Mouse (Mus musculus) liver, embryonic 16.5 days (tissue): Measurements from ENCODE around the gene Cacna2d1. TPM values are rescaled to one million over a fixed set of nuclear protein-coding genes. Genes with fewer than 3 reads are reported as not detected.

Experiments
- ATAC-seq: fragments of 200-750 bp; cut with Nextera tagmentation; 2 replicates; pipeline ENCODE4 v1.8.0; 2017; ENCODE audit warnings: low read depth, mild to moderate bottlenecking, moderate number of reproducible peaks, moderate library complexity
- H3K27ac ChIP-seq: fragments of 300-500 bp; sonication (generic); 2 replicates; pipeline ENCODE4 v1.5.1; 2014; ENCODE audit warnings: mild to moderate bottlenecking, low read length
- H3K27me3 ChIP-seq: fragments of 300-500 bp; sonication (generic); 2 replicates; pipeline ENCODE4 v1.6.1; 2014; ENCODE audit warnings: low read depth, low read length, mixed read lengths; ENCODE audit not compliant: control insufficient read depth, insufficient read depth
- H3K36me3 ChIP-seq: fragments of 300-500 bp; sonication (generic); 2 replicates; pipeline ENCODE4 v1.6.1; 2014; ENCODE audit warnings: mild to moderate bottlenecking; ENCODE audit not compliant: control insufficient read depth, insufficient read depth
- H3K4me1 ChIP-seq: fragments of 300-500 bp; sonication (generic); 2 replicates; pipeline ENCODE4 v1.6.1; 2014; ENCODE audit warnings: low read depth, low read length, mixed read lengths; ENCODE audit not compliant: control insufficient read depth
- H3K4me2 ChIP-seq: fragments of 300-500 bp; sonication (generic); 2 replicates; pipeline ENCODE4 v1.6.1; 2014; ENCODE audit warnings: low read depth, low read length, mixed read lengths
- H3K4me3 ChIP-seq: fragments of 300-500 bp; sonication (generic); 2 replicates; pipeline ENCODE4 v1.5.1; 2014; ENCODE audit warnings: low read depth, mild to moderate bottlenecking, low read length
- H3K9ac ChIP-seq: fragments of 300-500 bp; sonication (generic); 2 replicates; pipeline ENCODE4 v1.6.1; 2014; ENCODE audit warnings: low read depth, low read length
- H3K9me3 ChIP-seq: fragments of 300-500 bp; sonication (generic); replicated peaks from 2 replicates; pipeline ENCODE4 v1.6.1; 2016; ENCODE audit warnings: low read length; ENCODE audit not compliant: control insufficient read depth
- WGBS: fragments of 180-500 bp; shearing (Covaris S2); extraction: QIAGEN DNeasy Blood & Tissue Kit; methylation state at CpG from one replicate; pipeline ENCODE4 v1.1.7; 2014; ENCODE audit not compliant: insufficient replicate concordance; 5-methylcytosine and 5-hydroxymethylcytosine counted together
- polyA plus RNA-seq: library from polyadenylated mRNA; unstranded; fragments of >200 nt; fragmentation: Nextera tagmentation; extraction: Ambion mirVana; gene quantifications from 2 replicates; pipeline ENCODE4 v1.2.1, GENCODE M21; 2015

Cacna2d1 gene
- polyA plus RNA-seq, 1 experiment from 2014 or later = 0.53 TPM

GRCm38 (mm10) chr5:16028881-16029280 lies 94.4 kb downstream of the Cacna2d1 start:
- ATAC-seq = no peak
- no peak overlapping the region for H3K4me3 ChIP-seq
- no peak overlapping the region for H3K9ac ChIP-seq
- H3K9me3 ChIP-seq = no peaks in the 10 kb centered on the region
- no peaks in the 10 kb centered on the region for H3K4me1 ChIP-seq
- H3K36me3 ChIP-seq = no peaks in the 10 kb centered on the region
- no peak overlapping the region for H3K4me2 ChIP-seq
- WGBS = 73% methylated on average over 6 of the region's 6 CpGs
- H3K27ac ChIP-seq = no peak overlapping the region
- H3K27me3 ChIP-seq = no peaks in the 10 kb centered on the region

- Histone ChIP-seq H3K27me3 (no peaks in the 10 kb centered on the region), H3K36me3 (no peaks in the 10 kb centered on the region), H3K9me3 (no peaks in the 10 kb centered on the region), H3K27ac (no peak overlapping the region), H3K4me2 (no peak overlapping the region), H3K4me1 (no peaks in the 10 kb centered on the region), H3K9ac (no peak overlapping the region), H3K4me3 (no peak overlapping the region)
- ATAC-seq = no peak
- WGBS = 50% methylated on average over 5 of the region's 5 CpGs
Observed at GRCm38 (mm10) chr5:16029481-16029880, 95.0 kb downstream of the Cacna2d1 start.

- Histone ChIP-seq H3K4me1 (no peaks in the 10 kb centered on the region), H3K4me2 (no peak overlapping the region), H3K9me3 (no peaks in the 10 kb centered on the region), H3K27me3 (no peaks in the 10 kb centered on the region), H3K27ac (no peak overlapping the region), H3K9ac (no peak overlapping the region), H3K36me3 (no peaks in the 10 kb centered on the region), H3K4me3 (no peak overlapping the region)
- WGBS = 52% methylated on average over 1 of the region's 1 CpGs
- no peak for ATAC-seq
Observed at GRCm38 (mm10) chr5:16033569-16033968, 99.1 kb downstream of the Cacna2d1 start.

GRCm38 (mm10) chr5:16035259-16035658 lies 100.8 kb downstream of the Cacna2d1 start:
- Histone ChIP-seq H3K4me1 (no peaks in the 10 kb centered on the region), H3K27ac (no peak overlapping the region), H3K9me3 (no peaks in the 10 kb centered on the region), H3K36me3 (no peaks in the 10 kb centered on the region), H3K4me2 (no peak overlapping the region), H3K9ac (no peak overlapping the region), H3K4me3 (no peak overlapping the region), H3K27me3 (no peaks in the 10 kb centered on the region)
- WGBS = 44% methylated on average over 1 of the region's 1 CpGs
- ATAC-seq = no peak

GRCm38 (mm10) chr5:16045147-16045878 lies 110.8 kb downstream of the Cacna2d1 start:
- WGBS = 56% methylated on average over 6 of the region's 6 CpGs

GRCm38 (mm10) chr5:16047452-16048191 lies 113.1 kb downstream of the Cacna2d1 start:
- no peak overlapping the region for H3K4me2 ChIP-seq
- no peak overlapping the region for H3K4me3 ChIP-seq
- WGBS = 48% methylated on average over 10 of the region's 10 CpGs
- no peaks in the 10 kb centered on the region for H3K9me3 ChIP-seq
- no peak for ATAC-seq
- H3K4me1 ChIP-seq = no peaks in the 10 kb centered on the region
- H3K9ac ChIP-seq = no peak overlapping the region
- no peak overlapping the region for H3K27ac ChIP-seq
- no peaks in the 10 kb centered on the region for H3K27me3 ChIP-seq
- no peaks in the 10 kb centered on the region for H3K36me3 ChIP-seq

More at GRCm38 (mm10) chr5:16045147-16045878, 110.8 kb downstream of the Cacna2d1 start:
- Histone ChIP-seq H3K4me1 (no peaks in the 10 kb centered on the region), H3K27me3 (no peaks in the 10 kb centered on the region), H3K4me2 (no peak overlapping the region), H3K27ac (no peak overlapping the region), H3K9ac (no peak overlapping the region), H3K4me3 (no peak overlapping the region), H3K9me3 (no peaks in the 10 kb centered on the region), H3K36me3 (no peaks in the 10 kb centered on the region)
- ATAC-seq = no peak

- Histone ChIP-seq H3K9ac (no peak overlapping the region), H3K4me1 (no peaks in the 10 kb centered on the region), H3K4me2 (no peak overlapping the region), H3K27me3 (no peaks in the 10 kb centered on the region), H3K36me3 (no peaks in the 10 kb centered on the region), H3K4me3 (no peak overlapping the region), H3K27ac (no peak overlapping the region), H3K9me3 (no peaks in the 10 kb centered on the region)
- 67% methylated on average over 2 of the region's 2 CpGs for WGBS
- no peak for ATAC-seq
Observed at GRCm38 (mm10) chr5:16056795-16057194, 122.3 kb downstream of the Cacna2d1 start.

- Histone ChIP-seq H3K36me3 (no peaks in the 10 kb centered on the region), H3K4me3 (no peak overlapping the region), H3K27me3 (no peaks in the 10 kb centered on the region), H3K9ac (no peak overlapping the region), H3K27ac (no peak overlapping the region), H3K4me1 (no peaks in the 10 kb centered on the region), H3K4me2 (no peak overlapping the region), H3K9me3 (no peaks in the 10 kb centered on the region)
- no peak for ATAC-seq
- 51% methylated on average over 5 of the region's 5 CpGs for WGBS
Observed at GRCm38 (mm10) chr5:16062773-16063172, 128.3 kb downstream of the Cacna2d1 start.

- H3K4me1 ChIP-seq = no peaks in the 10 kb centered on the region
- H3K27ac ChIP-seq = no peak overlapping the region
- no peak for ATAC-seq
- H3K9ac ChIP-seq = no peak overlapping the region
- H3K36me3 ChIP-seq = no peaks in the 10 kb centered on the region
- H3K27me3 ChIP-seq = no peaks in the 10 kb centered on the region
- H3K9me3 ChIP-seq = no peaks in the 10 kb centered on the region
- H3K4me2 ChIP-seq = no peak overlapping the region
- no peak overlapping the region for H3K4me3 ChIP-seq
Observed at GRCm38 (mm10) chr5:16063273-16063672, 128.8 kb downstream of the Cacna2d1 start.
